Mouse (Mus musculus): ENCODE data around the gene Gatad2a.
"Not testable (repeated sequence)": the region's sequence is repeated elsewhere in the genome, so short reads cannot be mapped to it uniquely, and the experiment has no call there.

Gatad2a gene

GRCm38 (mm10) chr8:69995776-69996588 lies at the start of gene Gatad2a:
Gatad2a (minus strand) TSS chr8:69996384.
- in situ Hi-C loops (cut with MboI; ENCODE audit: low sequenced_read_pairs) = no loop called here

GRCm38 (mm10) chr8:70043996-70044395 lies 47.8 kb upstream of the Gatad2a start:
- in situ Hi-C loops (cut with MboI; ENCODE audit: low sequenced_read_pairs) = no loop called here

GRCm38 (mm10) chr8:70042583-70043455 lies 46.6 kb upstream of the Gatad2a start, which contains the start of the genes Mau2 and Sugp1:
Mau2 (minus strand) TSS chr8:70042734.
Sugp1 (plus strand) TSS chr8:70042813.
- in situ Hi-C loops (cut with MboI; ENCODE audit: low sequenced_read_pairs) = no loop called here

- in situ Hi-C loops (cut with MboI; ENCODE audit: low sequenced_read_pairs) = no loop called here
Observed at GRCm38 (mm10) chr8:70041885-70042546, 45.8 kb upstream of the Gatad2a start.

GRCm38 (mm10) chr8:70037994-70038393 lies 41.8 kb upstream of the Gatad2a start:
- in situ Hi-C loops (cut with MboI; ENCODE audit: low sequenced_read_pairs) = no loop called here

- in situ Hi-C loops (cut with MboI; ENCODE audit: low sequenced_read_pairs) = no loop called here
Observed at GRCm38 (mm10) chr8:70030255-70030654, 34.1 kb upstream of the Gatad2a start.

GRCm38 (mm10) chr8:70026151-70026550 lies 30.0 kb upstream of the Gatad2a start:
- in situ Hi-C loops (cut with MboI; ENCODE audit: low sequenced_read_pairs) = no loop called here

GRCm38 (mm10) chr8:70023596-70023995 lies 27.4 kb upstream of the Gatad2a start:
- in situ Hi-C loops (cut with MboI; ENCODE audit: low sequenced_read_pairs) = no loop called here

- in situ Hi-C loops (cut with MboI; ENCODE audit: low sequenced_read_pairs) = no loop called here
Observed at GRCm38 (mm10) chr8:70015017-70015416, 18.8 kb upstream of the Gatad2a start.

- in situ Hi-C loops (cut with MboI; ENCODE audit: low sequenced_read_pairs) = no loop called here
Observed at GRCm38 (mm10) chr8:70012763-70013162, 16.6 kb upstream of the Gatad2a start.

- in situ Hi-C loops (cut with MboI; ENCODE audit: low sequenced_read_pairs) = no loop called here
Observed at GRCm38 (mm10) chr8:70012350-70012749, 16.2 kb upstream of the Gatad2a start.

- in situ Hi-C loops (cut with MboI; ENCODE audit: low sequenced_read_pairs) = not testable (repeated sequence)
Observed at GRCm38 (mm10) chr8:70010796-70011195, 14.6 kb upstream of the Gatad2a start.

- in situ Hi-C loops (cut with MboI; ENCODE audit: low sequenced_read_pairs) = no loop called here
Observed at GRCm38 (mm10) chr8:70005178-70005577, 9.0 kb upstream of the Gatad2a start.

GRCm38 (mm10) chr8:70004345-70004744 lies 8.2 kb upstream of the Gatad2a start:
- in situ Hi-C loops (cut with MboI; ENCODE audit: low sequenced_read_pairs) = loop anchor here (5.0 kb wide), 1 partner anchor 87 kb away; no protein-coding TSS in a partner anchor

GRCm38 (mm10) chr8:70003204-70003657 lies 7.0 kb upstream of the Gatad2a start:
- in situ Hi-C loops (cut with MboI; ENCODE audit: low sequenced_read_pairs) = loop anchor here (5.0 kb wide), 1 partner anchor 86 kb away; no protein-coding TSS in a partner anchor

- in situ Hi-C loops (cut with MboI; ENCODE audit: low sequenced_read_pairs) = loop anchor here (5.0 kb wide), 1 partner anchor 85 kb away; no protein-coding TSS in a partner anchor
Observed at GRCm38 (mm10) chr8:70001892-70002191, 5.7 kb upstream of the Gatad2a start.

- in situ Hi-C loops (cut with MboI; ENCODE audit: low sequenced_read_pairs) = loop anchor here (5.0 kb wide), 1 partner anchor 84 kb away; no protein-coding TSS in a partner anchor
Observed at GRCm38 (mm10) chr8:70001176-70001891, 5.2 kb upstream of the Gatad2a start.

- in situ Hi-C loops (cut with MboI; ENCODE audit: low sequenced_read_pairs) = loop anchor here (5.0 kb wide), 1 partner anchor 83 kb away; no protein-coding TSS in a partner anchor
Observed at GRCm38 (mm10) chr8:70000226-70000625, 4.0 kb upstream of the Gatad2a start.

GRCm38 (mm10) chr8:69999236-69999635 lies 3.1 kb upstream of the Gatad2a start:
- in situ Hi-C loops (cut with MboI; ENCODE audit: low sequenced_read_pairs) = no loop called here

GRCm38 (mm10) chr8:69998706-69999105 lies 2.5 kb upstream of the Gatad2a start:
- in situ Hi-C loops (cut with MboI; ENCODE audit: low sequenced_read_pairs) = no loop called here
